Mouse (Mus musculus): ENCODE measurements around the gene Ezh2. TPM values are rescaled to one million over a fixed set of nuclear protein-coding genes. Genes with fewer than 3 reads are reported as not detected.

The Ezh2 gene
- total RNA-seq, 2 experiments from 2014 or later: 6.6 to 7.4 TPM

GRCm38 (mm10) chr6:47527129-47527528 is 68.0 kb downstream of the Ezh2 start:
- Histone ChIP-seq H3K27ac (no peak overlapping the region), H3K4me3 (no peak overlapping the region)
- intact Hi-C loops (cut with DNase I): no loop called here
- DNase-seq: no peak
- no peak for TF ChIP-seq CTCF (IDR thresholded peaks at IDR 0.05)

DNA sequence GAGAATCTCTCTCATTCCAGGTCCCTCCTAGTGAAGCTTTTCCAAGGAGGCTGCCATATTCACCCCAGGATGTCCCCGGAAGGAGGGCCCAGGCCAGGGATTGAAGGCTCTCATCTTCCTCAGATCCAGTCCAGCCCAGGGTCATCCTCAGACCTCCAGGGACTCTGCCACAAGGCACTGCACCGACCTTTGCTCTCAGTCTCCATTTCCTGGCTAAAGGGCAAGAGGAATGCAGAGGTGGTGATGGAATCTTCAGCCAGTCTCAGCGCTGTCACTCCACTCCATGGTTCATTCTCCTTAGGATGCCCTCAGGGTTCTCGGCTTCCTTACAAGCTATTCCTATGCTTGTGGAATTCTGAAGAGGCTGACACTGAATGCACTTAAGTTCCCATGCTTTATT is 68.7 kb downstream of the Ezh2 start:
- TF ChIP-seq CTCF (IDR thresholded peaks at IDR 0.05): no peak
- intact Hi-C loops (cut with DNase I): no loop called here
- no peak for DNase-seq
- Histone ChIP-seq H3K4me3 (no peak overlapping the region), H3K27ac (no peak overlapping the region)

DNA sequence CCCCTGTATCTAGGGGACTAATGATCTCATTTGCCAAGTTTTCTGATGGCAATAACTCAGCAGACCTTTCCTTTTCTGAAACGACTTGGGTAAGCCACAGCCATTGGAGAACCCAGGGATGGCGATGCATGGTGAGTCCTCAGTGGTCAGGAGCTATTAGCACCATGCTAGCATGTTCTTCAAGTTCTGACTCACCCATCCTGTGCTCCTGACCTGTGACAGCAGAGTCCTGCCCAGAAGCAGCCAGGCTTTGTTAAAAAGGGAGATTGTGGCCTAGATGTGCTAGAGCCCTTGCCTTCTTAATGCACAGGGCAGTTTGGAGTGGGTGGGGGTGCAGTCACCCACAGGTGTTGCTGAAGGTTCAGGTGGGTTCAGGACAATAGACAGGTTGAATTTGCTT is 70.1 kb downstream of the Ezh2 start:
- intact Hi-C loops (cut with DNase I): no loop called here
- DNase-seq: no peak
- no peak for TF ChIP-seq CTCF (IDR thresholded peaks at IDR 0.05)

DNA sequence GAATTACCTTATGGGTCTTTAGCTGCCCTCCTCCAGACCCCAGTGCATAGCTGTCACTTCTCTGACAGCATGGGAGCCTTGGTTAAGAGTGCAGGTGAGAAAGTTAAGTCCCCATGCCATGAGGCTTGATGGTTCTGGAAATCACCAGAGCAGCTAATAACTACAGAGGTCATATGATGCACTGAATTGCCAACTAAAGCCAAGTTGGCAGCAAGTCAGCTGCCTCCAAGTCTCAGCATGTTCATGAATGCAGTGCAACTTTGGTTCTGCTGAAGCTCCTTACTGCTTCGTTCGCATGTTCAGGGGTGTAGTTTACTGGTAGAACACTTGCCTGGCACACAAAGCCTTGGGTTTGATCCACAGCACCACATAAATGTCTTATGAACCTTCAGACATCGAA is 72.7 kb downstream of the Ezh2 start:
- intact Hi-C loops (cut with DNase I): no loop called here
- H3K4me3 ChIP-seq: no peak overlapping the region
- TF ChIP-seq CTCF (IDR thresholded peaks at IDR 0.05): no peak
- DNase-seq: peak; percentile 17
- H3K27ac ChIP-seq: no peak overlapping the region

More for the DNA sequence above, 70.1 kb downstream of the Ezh2 start:
- H3K27ac ChIP-seq: no peak overlapping the region
- H3K4me3 ChIP-seq: no peak overlapping the region

DNA sequence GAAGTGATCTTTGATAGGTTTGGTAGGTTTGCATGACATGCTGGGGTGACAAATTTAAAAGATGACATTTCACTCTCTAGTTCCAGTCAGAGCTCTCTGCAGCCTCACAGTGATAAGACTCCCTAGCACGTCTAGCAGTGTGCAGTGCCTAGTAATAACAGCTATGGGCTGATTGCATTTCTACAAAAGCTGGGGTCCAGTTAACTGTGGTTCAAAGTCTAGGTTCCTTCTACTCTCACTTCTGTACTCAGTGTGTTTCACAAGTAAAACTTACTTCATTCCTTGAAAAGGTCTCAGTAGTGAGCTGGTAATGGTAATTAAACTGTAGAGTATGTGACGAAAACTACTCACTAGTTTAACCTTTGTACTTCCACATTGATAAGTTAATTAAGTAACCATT is 75.1 kb downstream of the Ezh2 start:
- intact Hi-C loops (cut with DNase I): no loop called here
- no peak for TF ChIP-seq CTCF (IDR thresholded peaks at IDR 0.05)
- no peak overlapping the region for H3K27ac ChIP-seq
- H3K4me3 ChIP-seq: no peak overlapping the region
- DNase-seq: no peak

DNA sequence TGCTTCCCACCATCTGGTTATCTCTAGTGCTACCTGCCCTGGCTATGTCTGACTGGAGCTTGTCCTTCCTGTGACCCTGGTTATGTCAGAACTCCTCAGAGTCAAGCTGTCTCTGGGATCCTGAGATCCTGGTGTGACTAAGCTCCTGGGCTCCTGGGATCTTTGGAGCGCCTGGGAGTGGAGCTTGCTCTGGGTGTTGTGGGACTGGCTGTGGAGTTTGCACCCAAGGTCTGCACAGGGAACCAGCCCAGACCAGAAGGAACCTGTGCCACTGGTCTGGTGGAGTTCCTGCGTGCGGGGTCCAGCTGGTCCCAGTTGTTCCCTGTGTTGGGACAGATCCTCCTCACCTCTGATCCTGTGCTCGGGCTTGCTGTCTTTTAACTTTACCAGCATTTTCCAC is 100.6 kb downstream of the Ezh2 start:
- no peak for DNase-seq
- no peak for TF ChIP-seq CTCF (IDR thresholded peaks at IDR 0.05)

GRCm38 (mm10) chr6:47482027-47482426 is 113.1 kb downstream of the Ezh2 start:
- no peak for DNase-seq
- TF ChIP-seq CTCF (IDR thresholded peaks at IDR 0.05): no peak
- Histone ChIP-seq H3K4me3 (no peak overlapping the region), H3K27ac (no peak overlapping the region)
- intact Hi-C loops (cut with DNase I): no loop called here

More for the DNA sequence above, 100.6 kb downstream of the Ezh2 start:
- H3K27ac ChIP-seq: no peak overlapping the region
- H3K4me3 ChIP-seq: no peak overlapping the region
- intact Hi-C loops (cut with DNase I): no loop called here

Other genes with a start within 250 kb of the Ezh2 start
- 10 to 100 TPM; 70.4 to 70.9 TPM for gene Cul1, start 141.9 kb downstream of the Ezh2 start, total RNA-seq (2021)
- 10 to 100 TPM; 11.2 to 18.9 TPM for gene Pdia4, start 218.1 kb upstream of the Ezh2 start, total RNA-seq (2021)
- gene Zfp786, start 235.5 kb upstream of the Ezh2 start, total RNA-seq (2021): 1 to 10 TPM in 1 of 2 experiments, under 1 TPM in 1; 0.42 to 1.2 TPM
- 1 to 10 TPM; 5.7 to 6.5 TPM for gene Zfp398, start 240.3 kb upstream of the Ezh2 start, total RNA-seq (2021)